Mouse (Mus musculus): ENCODE measurements around the gene Per2. TPM values are rescaled to one million over a fixed set of nuclear protein-coding genes. Genes with fewer than 3 reads are reported as not detected.

The Per2 gene
- total RNA-seq, 1 experiment from 2014 or later: 6.7 TPM

DNA sequence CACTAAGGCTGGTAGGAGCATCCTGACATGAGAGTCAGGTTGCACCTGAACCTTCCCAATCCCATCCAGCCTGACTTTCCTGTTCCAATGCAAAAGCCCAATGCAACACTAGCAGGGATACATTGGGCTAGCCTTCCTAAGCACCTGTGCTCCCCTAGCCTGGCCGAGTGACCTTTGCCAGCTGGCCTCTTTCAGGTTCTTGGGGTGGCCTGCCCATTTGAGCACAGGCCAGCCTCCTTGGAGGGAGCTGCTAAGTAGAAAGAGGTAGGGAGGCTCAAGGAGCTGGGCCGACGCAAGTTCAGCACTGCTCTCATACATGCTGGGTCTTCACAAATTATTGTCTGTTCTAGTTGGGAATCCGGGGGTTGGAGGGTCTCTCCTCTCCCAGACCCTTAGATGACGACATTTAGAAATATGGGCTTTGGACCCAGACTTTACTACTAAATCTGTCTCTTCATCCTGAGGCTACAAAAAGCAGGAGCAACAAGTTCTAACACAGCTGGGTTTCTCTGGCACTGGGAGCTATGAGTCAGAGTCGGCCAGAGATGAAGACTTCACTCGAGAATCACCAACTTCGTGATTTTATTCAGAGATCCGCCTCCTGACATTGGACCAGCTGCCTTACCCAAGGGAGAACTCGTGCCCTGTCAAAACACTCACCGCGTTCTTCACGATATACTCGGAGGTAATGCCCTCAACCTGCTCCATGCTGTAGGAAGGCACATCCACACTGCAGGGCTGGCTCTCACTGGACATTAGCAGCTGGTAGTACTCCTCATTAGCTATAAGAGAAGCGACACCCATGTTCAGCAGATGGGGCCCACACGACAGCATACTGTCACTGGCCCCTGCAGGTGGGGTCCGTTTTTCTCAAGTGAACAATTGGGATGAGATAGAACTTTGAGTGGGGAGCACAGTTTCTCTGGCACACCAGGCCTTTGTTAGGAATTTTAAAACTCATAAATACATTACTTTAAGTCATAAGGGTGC, 14.0 kb downstream of the Per2 start:
- no peak for ATAC-seq (replicated peaks in 1 of 2; ENCODE audit: insufficient read depth in 1 of 2, low FRiP score in 2 of 2, low TSS enrichment in 1 of 2, low read depth in 1 of 2, poor library complexity in 2 of 2, severe bottlenecking in 2 of 2)

DNA sequence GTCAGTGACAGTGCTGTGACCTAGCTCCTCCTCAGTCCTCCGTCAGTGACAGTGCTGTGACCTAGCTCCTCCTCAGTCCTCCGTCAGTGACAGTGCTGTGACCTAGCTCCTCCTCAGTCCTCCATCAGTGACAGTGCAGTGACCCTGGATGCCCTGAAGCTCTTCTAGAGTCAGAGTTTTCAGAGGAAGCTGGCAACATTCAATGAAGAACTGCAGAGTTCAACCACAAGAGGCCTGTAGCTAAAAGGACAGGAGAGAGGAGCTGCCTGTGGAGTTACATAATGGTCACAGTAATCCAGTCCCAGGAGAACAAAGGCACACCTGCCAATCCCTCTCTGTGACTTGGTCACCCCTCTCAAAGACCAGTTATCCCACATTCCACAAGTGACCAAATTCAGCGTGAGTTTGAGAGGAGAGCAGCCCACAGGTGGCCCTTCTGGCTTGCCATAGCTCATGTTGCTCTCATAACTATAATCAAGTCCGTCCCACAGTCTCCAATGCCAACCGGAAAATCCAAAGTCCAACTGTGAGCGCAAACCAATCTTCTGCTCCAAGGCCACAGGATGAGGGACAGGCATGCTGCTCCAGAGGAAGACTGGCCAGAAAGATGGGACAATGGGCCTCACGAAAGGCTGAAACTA, 16.7 kb downstream of the Per2 start:
- ATAC-seq (replicated peaks in 1 of 2; ENCODE audit: insufficient read depth in 1 of 2, low FRiP score in 2 of 2, low TSS enrichment in 1 of 2, low read depth in 1 of 2, poor library complexity in 2 of 2, severe bottlenecking in 2 of 2): no peak

DNA sequence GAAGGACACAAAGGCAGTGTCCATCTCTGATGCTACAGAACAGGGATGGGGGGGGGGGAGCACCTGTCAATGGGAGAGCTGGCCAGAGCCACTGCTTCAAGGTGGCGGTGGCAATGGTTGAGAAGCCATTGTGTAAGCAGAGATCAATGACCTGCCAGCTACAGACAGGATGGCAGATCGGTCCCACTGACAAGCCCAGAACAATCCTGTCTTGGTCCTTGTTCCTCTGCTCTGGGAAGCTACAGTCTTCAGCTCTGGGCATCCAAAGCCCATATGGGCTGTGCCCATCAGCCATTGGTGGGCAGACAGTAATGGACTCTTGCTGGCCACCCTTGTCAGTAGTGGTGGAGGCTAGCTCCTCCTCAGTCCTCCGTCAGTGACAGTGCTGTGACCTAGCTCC, 17.3 kb downstream of the Per2 start:
- no peak for ATAC-seq (replicated peaks in 1 of 2; ENCODE audit: insufficient read depth in 1 of 2, low FRiP score in 2 of 2, low TSS enrichment in 1 of 2, low read depth in 1 of 2, poor library complexity in 2 of 2, severe bottlenecking in 2 of 2)

DNA sequence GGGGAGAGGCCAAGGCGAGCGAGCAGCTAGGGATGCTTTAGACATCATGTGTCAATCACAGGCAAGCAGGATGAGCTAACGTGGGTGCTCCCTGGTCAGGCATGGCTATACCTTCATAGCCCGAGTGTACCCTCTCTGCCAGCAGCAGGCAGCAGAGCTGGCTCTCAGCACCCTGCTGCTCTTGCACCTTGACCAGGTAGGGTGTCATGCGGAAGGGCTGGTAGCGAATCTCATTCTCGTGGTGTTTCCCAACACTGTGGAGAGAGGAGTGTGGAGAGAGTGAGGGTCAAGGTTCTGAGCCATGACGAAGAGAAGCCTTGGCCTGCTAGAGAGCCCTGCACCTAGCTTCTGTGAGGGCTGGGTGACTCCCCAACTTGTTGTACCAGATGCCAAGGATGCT, 19.3 kb downstream of the Per2 start:
- no peak for ATAC-seq (replicated peaks in 1 of 2; ENCODE audit: insufficient read depth in 1 of 2, low FRiP score in 2 of 2, low TSS enrichment in 1 of 2, low read depth in 1 of 2, poor library complexity in 2 of 2, severe bottlenecking in 2 of 2)

DNA sequence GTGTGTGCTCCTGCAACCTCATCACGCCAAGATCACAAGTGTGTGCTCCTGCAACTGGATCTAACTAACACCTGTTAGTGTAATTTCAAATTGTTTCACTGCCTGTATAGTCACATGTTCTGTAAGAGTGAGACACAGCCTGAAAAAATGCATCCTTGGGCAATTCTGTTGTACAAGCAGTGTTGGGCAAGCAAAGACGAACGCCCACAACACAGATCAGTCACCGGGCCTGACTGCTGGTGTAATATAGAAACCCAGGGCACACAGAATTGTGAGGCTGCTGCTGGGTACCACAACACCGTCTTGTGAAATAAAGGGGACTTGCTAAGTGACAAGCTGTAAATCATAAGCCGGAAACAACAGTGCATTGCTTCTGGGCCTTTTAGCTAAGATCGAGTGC, 21.6 kb downstream of the Per2 start:
- ATAC-seq (replicated peaks in 1 of 2; ENCODE audit: insufficient read depth in 1 of 2, low FRiP score in 2 of 2, low TSS enrichment in 1 of 2, low read depth in 1 of 2, poor library complexity in 2 of 2, severe bottlenecking in 2 of 2): peak; percentile 28 to 49; a peak in 2 of 4 replicates

DNA sequence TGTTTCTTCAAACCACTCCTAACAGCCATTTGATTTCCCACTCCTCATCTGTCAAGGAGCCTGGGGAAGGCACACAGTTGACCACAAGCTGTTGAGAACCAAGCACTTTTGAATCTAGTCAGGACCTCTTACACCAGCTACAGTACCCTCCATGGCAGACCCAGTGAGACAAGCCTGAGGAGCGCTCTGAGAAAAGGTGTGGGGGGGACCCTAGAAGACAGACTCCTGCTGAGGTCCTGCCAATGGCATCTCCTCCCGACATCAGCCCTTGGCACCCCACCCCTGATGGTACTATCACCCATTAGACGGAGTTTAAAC, 22.1 kb downstream of the Per2 start:
- no peak for ATAC-seq (replicated peaks in 1 of 2; ENCODE audit: insufficient read depth in 1 of 2, low FRiP score in 2 of 2, low TSS enrichment in 1 of 2, low read depth in 1 of 2, poor library complexity in 2 of 2, severe bottlenecking in 2 of 2)

DNA sequence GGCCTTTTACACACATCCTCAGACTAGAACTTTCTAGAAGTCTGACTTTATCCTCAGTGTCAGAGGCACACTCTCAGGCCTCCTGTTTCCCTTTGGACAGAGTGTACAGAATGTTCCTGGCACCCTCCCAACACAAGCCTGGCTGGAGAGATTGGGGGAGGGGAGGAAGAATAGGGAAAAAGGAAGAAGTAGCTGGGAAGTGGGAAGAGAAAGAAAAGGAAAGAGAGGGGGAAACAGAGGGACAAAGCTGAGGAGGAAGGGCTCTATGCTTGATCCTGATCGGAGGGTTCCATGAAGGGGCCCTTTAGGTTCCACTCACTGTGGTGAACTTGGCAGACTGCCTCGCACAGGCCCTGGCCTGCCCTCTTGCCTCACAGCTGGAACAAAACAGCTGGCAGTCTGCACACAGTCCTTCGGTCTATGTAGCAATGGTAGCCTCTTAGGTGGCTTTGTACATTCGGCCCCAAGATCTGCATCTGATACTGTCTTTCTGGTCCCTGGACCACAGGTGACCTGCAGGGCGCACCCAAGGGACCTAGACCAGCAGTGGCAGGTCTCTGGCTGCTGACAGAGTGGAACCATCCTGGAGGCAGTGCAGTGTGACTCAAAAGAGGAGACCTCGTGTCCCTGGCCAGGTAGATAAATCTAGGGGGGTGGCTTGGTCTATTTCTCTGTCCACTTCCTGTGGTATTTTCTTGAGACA, 22.6 kb downstream of the Per2 start:
- peak; percentile 54 to 65 for ATAC-seq (replicated peaks in 1 of 2; ENCODE audit: insufficient read depth in 1 of 2, low FRiP score in 2 of 2, low TSS enrichment in 1 of 2, low read depth in 1 of 2, poor library complexity in 2 of 2, severe bottlenecking in 2 of 2)

DNA sequence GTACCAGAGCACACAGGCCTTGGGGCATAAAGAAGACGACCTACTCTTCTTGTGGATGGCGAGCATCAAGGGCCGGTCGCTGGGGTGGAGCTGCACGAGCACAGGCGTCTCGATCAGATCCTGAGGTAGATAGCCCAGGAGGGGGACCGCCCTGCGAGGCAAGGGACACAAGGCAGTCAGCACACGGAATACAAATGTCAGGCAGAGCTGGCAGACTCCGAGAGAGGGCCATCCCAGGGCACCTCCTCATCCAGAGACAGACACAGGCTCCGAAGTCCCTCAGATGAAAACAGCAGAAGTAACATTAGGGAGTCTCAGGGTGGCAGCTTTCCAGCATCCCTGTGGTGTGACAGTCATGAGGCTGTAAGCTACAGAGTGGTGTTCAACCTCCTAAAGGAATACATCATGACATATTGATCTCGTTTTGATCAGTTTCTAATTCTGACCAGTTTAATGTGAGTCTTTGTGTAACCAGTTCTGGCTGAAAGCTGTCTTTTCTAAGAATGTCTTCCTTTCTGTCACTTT, 23.5 kb downstream of the Per2 start:
- no peak for ATAC-seq (replicated peaks in 1 of 2; ENCODE audit: insufficient read depth in 1 of 2, low FRiP score in 2 of 2, low TSS enrichment in 1 of 2, low read depth in 1 of 2, poor library complexity in 2 of 2, severe bottlenecking in 2 of 2)

DNA sequence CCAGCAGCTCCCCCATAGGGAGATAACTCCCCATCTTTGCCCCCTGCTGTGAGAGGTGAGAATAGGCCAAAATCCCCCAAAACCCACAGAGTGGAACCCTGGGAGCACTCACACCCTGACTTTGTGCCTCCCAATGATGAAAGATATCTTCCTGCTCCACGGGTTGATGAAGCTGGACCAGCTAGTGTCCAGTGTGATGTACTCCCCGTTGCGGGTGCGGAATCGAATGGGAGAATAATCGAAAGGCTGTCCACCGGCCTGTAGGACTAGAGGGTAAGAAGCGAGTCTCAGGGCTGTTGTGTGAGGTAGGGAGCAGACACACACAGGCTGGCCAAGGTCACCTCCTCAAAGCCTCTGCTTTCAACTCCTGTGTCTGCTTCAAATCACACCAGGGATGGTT, 24.2 kb downstream of the Per2 start:
- ATAC-seq (replicated peaks in 1 of 2; ENCODE audit: insufficient read depth in 1 of 2, low FRiP score in 2 of 2, low TSS enrichment in 1 of 2, low read depth in 1 of 2, poor library complexity in 2 of 2, severe bottlenecking in 2 of 2): no peak

DNA sequence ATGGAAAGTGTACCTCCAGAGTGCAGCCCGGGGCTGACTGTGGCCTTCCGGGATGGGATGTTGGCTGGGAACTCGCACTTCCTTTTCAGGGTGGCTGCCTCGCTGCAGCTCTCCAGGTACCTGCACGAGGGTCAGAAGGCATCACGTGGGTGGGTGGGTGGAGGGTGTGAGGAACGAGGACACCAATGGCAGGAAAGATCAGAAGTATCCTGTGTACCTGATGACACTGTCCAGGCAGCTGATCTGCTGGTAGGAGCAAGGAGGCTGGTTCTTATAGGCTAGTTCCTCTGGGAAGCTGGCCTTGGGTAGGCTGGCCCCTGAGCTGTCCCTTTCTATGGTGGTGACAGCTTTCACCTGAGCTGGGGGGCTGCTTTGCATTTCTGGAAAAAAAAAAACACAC, 28.4 kb downstream of the Per2 start:
- ATAC-seq (replicated peaks in 1 of 2; ENCODE audit: insufficient read depth in 1 of 2, low FRiP score in 2 of 2, low TSS enrichment in 1 of 2, low read depth in 1 of 2, poor library complexity in 2 of 2, severe bottlenecking in 2 of 2): no peak

DNA sequence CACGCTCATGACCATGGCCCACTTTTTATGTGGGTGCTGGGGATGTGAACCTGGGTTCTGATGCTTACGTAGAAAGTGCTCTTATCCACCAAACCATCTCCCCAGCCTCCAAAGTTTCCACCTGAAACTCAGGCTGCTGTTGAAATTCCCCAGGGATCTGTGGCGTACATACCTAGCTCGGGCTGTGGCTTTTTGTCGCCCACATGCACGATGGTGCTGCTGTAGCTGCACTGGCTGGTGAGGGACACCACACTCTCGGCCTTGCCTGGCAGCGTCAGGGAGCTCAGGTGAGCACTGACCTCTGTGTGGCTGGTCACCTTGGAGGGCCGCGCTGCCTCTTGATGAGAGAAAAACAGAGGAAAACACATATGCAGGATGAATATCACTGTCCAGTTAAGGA, 29.9 kb downstream of the Per2 start:
- no peak for ATAC-seq (replicated peaks in 1 of 2; ENCODE audit: insufficient read depth in 1 of 2, low FRiP score in 2 of 2, low TSS enrichment in 1 of 2, low read depth in 1 of 2, poor library complexity in 2 of 2, severe bottlenecking in 2 of 2)

DNA sequence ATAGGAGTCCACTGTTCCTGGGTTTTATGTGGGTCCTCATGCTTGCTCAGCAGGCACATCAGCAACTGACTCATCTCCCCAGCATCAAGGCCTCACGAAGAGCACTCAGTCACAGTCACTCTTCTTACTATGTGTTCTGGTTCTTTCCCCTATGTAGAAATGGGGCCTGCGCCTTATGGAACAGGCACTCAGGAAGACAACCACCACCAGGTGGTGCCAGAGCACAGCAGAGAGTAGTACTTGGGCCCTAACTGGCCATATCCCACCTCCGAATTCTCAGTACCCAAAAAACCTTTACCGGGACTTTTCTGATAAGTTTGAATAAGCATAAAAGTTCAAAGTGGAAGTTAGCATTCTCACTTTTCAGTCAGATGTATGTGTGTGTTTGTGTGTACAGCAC, 30.5 kb downstream of the Per2 start:
- ATAC-seq (replicated peaks in 1 of 2; ENCODE audit: insufficient read depth in 1 of 2, low FRiP score in 2 of 2, low TSS enrichment in 1 of 2, low read depth in 1 of 2, poor library complexity in 2 of 2, severe bottlenecking in 2 of 2): peak; percentile 75 to 76; a peak in 2 of 4 replicates

DNA sequence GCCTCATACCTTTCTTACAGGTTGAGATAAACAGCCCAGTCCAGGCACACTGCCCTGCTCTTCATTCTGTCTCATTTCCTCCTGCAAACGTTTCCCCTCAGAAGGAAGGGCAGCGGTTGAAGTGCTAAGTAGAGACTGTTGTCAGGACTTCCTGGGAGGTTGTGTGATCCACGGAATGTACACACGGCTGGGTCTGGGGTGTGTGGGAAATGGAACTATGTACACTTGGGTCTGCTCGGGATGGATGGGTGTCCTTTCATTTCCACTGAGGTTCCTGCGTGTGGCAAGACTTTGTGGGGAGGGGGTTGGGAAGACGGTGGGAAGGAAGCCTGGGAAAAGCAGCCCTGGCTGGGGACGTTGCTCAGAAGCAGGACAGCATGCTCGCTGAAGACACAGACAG, 32.7 kb downstream of the Per2 start:
- ATAC-seq (replicated peaks in 1 of 2; ENCODE audit: insufficient read depth in 1 of 2, low FRiP score in 2 of 2, low TSS enrichment in 1 of 2, low read depth in 1 of 2, poor library complexity in 2 of 2, severe bottlenecking in 2 of 2): no peak

DNA sequence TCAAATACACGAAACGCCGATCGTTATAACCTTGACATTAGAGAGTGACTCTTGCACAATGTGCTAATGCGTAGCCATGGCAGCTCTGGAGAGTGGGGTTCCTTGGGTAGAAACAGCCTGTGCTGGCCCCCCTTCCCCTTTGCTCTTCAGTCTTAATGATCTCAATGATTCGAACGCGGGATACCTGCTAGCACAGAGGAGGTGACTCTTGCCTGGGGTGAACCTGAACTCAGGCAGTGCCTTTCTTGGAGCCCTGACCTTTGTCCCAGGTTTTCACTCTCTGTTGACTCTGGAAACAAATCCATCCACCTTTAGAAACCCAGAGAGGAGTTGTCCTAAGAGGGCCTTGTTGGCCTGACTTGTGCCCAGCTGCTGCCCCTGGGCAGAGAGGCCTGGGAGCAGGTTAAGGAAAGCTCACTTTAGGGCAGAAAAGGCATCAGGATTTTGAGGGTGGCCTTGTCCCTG, 38.5 kb downstream of the Per2 start:
- no peak for ATAC-seq (replicated peaks in 1 of 2; ENCODE audit: insufficient read depth in 1 of 2, low FRiP score in 2 of 2, low TSS enrichment in 1 of 2, low read depth in 1 of 2, poor library complexity in 2 of 2, severe bottlenecking in 2 of 2)

DNA sequence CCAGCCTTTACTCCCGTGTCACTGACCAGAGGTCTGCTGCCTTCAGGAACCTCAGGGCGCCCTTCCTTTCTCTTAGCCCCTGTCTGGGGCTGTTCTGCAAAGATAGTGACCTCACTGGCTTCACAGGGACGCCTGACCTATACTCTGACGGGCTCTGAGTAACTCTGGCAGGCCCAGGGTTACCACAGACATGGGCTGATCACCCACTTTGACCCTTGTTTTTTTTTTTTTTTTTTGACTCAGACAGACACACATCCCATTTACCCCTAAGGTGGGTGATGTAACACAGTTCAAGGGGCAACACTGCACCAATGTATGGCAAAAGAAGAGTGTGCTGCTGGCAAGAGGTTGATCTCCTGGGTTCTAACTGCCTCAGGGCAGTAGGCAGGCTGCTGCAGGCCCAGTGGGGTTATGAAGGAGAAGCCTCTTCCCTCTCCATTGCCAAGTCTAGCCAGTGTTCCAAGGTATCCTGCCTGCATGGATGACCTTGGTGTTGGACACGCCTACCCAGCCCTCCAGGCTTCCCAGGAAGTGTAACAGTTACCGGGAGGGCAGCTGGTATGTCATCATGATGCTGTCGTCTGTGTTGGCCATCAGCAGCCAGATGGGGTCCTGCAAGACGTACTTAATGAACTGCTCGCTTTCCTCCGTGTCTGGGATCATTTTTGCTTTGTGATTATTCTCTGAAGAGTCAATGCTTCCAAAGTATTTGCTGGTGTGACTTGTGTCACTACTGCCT, 39.1 kb downstream of the Per2 start:
- no peak for ATAC-seq (replicated peaks in 1 of 2; ENCODE audit: insufficient read depth in 1 of 2, low FRiP score in 2 of 2, low TSS enrichment in 1 of 2, low read depth in 1 of 2, poor library complexity in 2 of 2, severe bottlenecking in 2 of 2)

DNA sequence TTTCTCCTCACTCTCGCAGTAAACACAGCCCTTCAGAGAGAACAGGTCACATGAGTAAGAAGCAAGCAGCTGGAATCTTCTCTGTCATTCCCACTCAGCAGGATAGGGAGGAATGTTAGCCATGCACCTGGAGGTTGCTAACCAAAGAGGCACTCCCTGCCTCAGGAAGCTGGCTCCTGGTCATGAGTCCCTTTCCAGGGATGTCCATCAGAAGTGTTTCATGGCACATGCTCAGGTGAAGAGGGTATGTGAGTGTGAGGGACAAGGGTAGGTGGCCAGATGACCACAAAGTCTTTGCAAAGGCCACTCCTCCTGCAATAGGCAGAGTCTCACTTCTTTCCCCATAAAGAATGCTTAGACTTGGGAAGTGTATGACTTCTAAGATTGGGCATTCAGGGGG, 41.1 kb downstream of the Per2 start:
- ATAC-seq (replicated peaks in 1 of 2; ENCODE audit: insufficient read depth in 1 of 2, low FRiP score in 2 of 2, low TSS enrichment in 1 of 2, low read depth in 1 of 2, poor library complexity in 2 of 2, severe bottlenecking in 2 of 2): no peak

DNA sequence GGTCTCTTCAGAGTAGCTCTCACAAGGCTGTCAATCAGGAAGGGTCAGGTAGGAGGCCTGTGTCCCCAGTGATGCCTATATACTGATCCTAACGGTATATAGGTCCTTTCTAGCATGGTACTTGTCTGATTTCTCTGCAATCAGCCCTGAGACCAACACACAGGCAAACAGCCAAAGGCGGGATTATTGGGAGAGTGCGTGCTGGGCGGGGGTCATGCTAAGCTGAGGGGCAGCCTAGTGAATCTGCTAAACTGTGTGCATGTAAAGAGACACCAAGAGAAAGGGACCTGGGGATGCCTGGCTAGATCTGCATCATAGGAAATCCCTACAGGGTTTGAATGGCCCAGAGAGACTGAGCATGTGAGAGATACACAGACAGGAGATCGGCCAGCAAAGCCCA, 43.8 kb downstream of the Per2 start:
- ATAC-seq (replicated peaks in 1 of 2; ENCODE audit: insufficient read depth in 1 of 2, low FRiP score in 2 of 2, low TSS enrichment in 1 of 2, low read depth in 1 of 2, poor library complexity in 2 of 2, severe bottlenecking in 2 of 2): no peak

All from hematopoietic stem cell, adult 5-6 weeks (primary cell).